Mouse (Mus musculus): ENCODE results near the gene Wfdc12.

Wfdc12 gene

GRCm38 (mm10) chr2:164177831-164178230 lies 12.6 kb downstream of the Wfdc12 start:
- no peak for DNase-seq (ENCODE audit: extremely low spot score)

DNA sequence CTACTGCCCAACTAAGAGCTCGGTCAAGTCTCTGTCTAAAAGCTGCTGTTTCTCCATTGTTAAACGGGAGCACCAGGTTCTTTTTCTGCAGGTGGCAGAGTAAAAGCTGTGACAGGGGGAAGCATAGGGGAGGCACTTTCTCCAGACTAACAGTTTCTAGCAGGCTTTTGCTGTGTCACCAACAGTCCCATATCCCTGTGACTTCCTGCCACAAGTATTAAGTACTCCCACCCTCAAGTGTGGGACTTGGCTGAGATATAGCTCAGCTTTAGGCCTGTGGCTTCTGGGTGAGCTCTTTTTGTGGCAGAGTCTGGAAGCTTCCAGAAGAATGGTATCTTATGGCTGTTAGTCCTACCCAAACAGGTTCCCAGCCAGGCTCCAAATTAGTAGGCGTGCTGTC lies 14.6 kb downstream of the Wfdc12 start:
- no peak for DNase-seq (ENCODE audit: extremely low spot score)

GRCm38 (mm10) chr2:164174649-164175395 lies 15.6 kb downstream of the Wfdc12 start:
- no peak for DNase-seq (ENCODE audit: extremely low spot score)

- DNase-seq (ENCODE audit: extremely low spot score), result no peak
Measured at GRCm38 (mm10) chr2:164173394-164173793, 17.0 kb downstream of the Wfdc12 start.

GRCm38 (mm10) chr2:164170902-164171301 lies 19.5 kb downstream of the Wfdc12 start, which contains the start of gene Kcns1:
Kcns1 (minus strand) TSS chr2:164171113.
- DNase-seq (ENCODE audit: extremely low spot score), result peak; percentile 8

- peak; percentile 24 for DNase-seq (ENCODE audit: extremely low spot score)
Measured at GRCm38 (mm10) chr2:164170326-164170725, 20.1 kb downstream of the Wfdc12 start.

- no peak for DNase-seq (ENCODE audit: extremely low spot score)
Measured at GRCm38 (mm10) chr2:164168571-164168946, 21.8 kb downstream of the Wfdc12 start.

GRCm38 (mm10) chr2:164167752-164168570 lies 22.4 kb downstream of the Wfdc12 start:
- peak; percentile 27 for DNase-seq (ENCODE audit: extremely low spot score)

- no peak for DNase-seq (ENCODE audit: extremely low spot score)
Measured at GRCm38 (mm10) chr2:164164941-164165340, 25.5 kb downstream of the Wfdc12 start.

GRCm38 (mm10) chr2:164161515-164162055 lies 28.8 kb downstream of the Wfdc12 start:
- no peak for DNase-seq (ENCODE audit: extremely low spot score)

- no peak for DNase-seq (ENCODE audit: extremely low spot score)
Measured at GRCm38 (mm10) chr2:164158838-164159237, 31.6 kb downstream of the Wfdc12 start.

- DNase-seq (ENCODE audit: extremely low spot score), result no peak
Measured at GRCm38 (mm10) chr2:164156158-164156557, 34.2 kb downstream of the Wfdc12 start.

- no peak for DNase-seq (ENCODE audit: extremely low spot score)
Measured at GRCm38 (mm10) chr2:164154007-164154406, 36.4 kb downstream of the Wfdc12 start.

DNA sequence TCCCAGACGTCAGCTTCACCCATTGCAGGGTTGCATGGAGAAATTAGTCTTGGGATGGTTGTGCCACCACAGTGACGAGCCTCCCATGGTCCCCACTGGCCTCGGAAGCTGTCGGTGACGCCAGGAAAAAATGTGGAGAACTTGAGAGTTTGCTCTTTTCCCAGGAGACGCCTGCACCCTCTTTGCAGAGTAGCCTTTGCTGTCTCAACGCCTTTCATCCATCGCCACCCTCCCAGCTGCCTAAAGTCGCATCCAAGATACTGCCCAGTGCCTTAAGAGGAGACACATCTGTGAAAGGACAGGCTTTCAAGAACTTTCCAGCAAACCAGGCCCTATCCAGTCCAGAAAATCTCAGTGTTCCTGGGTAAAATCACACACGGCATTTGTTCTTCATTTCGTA lies 38.1 kb downstream of the Wfdc12 start:
- no peak for DNase-seq (ENCODE audit: extremely low spot score)

DNA sequence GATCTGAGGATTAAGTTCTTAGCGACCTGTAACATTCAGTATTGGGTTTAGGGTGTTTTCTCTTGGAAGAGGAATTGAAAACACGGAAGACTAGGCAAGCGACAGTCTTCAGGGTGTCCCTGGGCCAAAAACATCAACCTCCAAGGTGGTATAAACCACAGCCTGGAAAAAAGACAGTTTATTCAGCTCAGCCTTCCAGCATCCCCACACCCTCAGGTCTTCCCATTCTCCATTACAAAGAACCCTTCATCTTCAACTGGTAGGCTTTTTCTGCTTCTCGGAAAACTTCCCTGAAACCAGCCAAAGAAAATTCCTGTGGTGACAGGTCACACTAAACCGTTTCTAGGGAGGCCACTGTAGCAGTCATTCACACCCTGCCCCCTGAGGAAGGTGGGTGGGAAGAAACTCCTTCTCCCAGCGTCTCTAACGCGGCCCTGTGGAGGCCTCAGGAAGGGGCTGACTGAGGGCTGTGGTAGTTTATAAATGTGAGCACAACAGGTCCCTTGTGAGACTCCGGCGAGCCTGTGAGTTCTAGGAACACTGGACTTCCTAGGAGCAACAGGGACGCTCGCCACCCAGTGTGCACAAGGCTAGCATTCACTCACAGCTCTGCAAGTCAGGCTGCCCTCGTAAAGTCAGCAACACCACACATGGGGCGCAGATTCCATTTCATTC lies 40.2 kb downstream of the Wfdc12 start:
- DNase-seq (ENCODE audit: extremely low spot score), result peak; percentile 7

DNA sequence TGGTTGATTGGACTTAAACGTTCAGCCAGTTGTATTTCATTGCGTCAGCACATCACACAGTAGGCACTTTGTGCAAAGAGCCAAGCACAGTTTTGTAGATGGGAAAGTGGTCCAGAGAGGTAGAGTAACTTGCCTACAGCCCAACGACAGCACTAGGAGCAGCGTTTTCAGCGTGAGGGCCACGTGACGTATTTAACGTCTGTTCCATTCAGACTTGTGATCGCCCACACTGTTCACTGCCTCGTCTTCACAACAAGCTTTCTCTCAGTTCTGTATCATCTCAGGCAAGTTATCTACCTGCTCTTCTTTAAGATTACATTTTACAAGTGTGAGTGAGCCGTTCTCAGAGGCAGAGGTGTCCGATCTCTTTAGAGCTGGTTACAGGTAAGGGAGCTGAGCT lies 43.9 kb downstream of the Wfdc12 start:
- no peak for DNase-seq (ENCODE audit: extremely low spot score)

- no peak for DNase-seq (ENCODE audit: extremely low spot score)
Measured at GRCm38 (mm10) chr2:164144541-164144940, 45.9 kb downstream of the Wfdc12 start.

DNA sequence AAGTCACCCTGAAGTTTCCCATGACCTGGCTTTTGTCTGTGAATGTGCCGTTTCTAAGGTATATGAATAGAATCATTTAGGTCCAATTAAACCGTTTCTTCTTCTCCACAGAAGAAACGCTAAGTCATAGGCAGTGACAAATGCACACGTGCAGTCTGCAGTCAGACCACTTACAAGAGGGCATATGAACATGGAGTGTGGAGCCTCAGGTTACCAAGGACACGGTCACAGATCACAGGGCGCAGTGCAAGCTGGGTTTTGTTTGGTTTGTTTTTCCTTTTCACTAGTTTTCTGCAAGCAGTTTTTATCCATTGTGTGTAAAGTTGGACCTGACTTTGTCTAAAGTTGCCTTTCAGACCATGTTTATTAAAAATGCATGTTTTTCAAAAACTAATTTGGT lies 46.4 kb downstream of the Wfdc12 start:
- DNase-seq (ENCODE audit: extremely low spot score), result no peak

- DNase-seq (ENCODE audit: extremely low spot score), result peak; percentile 9
Measured at GRCm38 (mm10) chr2:164142021-164142420, 48.4 kb downstream of the Wfdc12 start.

Measured in embryo, embryonic 9.5 days (tissue).